Mouse (Mus musculus): ENCODE data around the gene Klf12. TPM values are rescaled to one million over a fixed set of nuclear protein-coding genes. Genes with fewer than 3 reads are reported as not detected.

Klf12 gene
- polyA plus RNA-seq, 1 experiment = not detected

GRCm38 (mm10) chr14:100079620-100080019 lies 204.9 kb downstream of the Klf12 start:
- Histone ChIP-seq H3K27ac (ENCODE audit: control insufficient read depth, insufficient read depth, low read depth, low read length, poor library complexity) (no peak overlapping the region), H3K4me1 (ENCODE audit: control insufficient read depth, insufficient read depth, low read length) (no peaks in the 10 kb centered on the region), H3K4me3 (replicated peaks; ENCODE audit: control insufficient read depth, low read depth, low read length) (no peak overlapping the region)
- WGBS = 7% methylated on average over 4 of the region's 4 CpGs
- TF ChIP-seq POLR2A (IDR thresholded peaks at IDR 0.05; ENCODE audit: borderline replicate concordance, control insufficient read depth, low read depth, low read length) = no peak
- TF ChIP-seq CTCF (IDR thresholded peaks at IDR 0.05; ENCODE audit: control insufficient read depth, insufficient read depth, low read length) = no peak

- Histone ChIP-seq H3K4me1 (ENCODE audit: control insufficient read depth, insufficient read depth, low read length) (no peaks in the 10 kb centered on the region), H3K4me3 (replicated peaks; ENCODE audit: control insufficient read depth, low read depth, low read length) (no peak overlapping the region), H3K27ac (ENCODE audit: control insufficient read depth, insufficient read depth, low read depth, low read length, poor library complexity) (no peak overlapping the region)
- 87% methylated on average over 12 of the region's 12 CpGs for whole genome bisulfite sequencing
- TF ChIP-seq CTCF (IDR thresholded peaks at IDR 0.05; ENCODE audit: control insufficient read depth, insufficient read depth, low read length) (no peak), POLR2A (IDR thresholded peaks at IDR 0.05; ENCODE audit: borderline replicate concordance, control insufficient read depth, low read depth, low read length) (no peak)
These were observed 211.9 kb downstream of the Klf12 start for GRCm38 (mm10) chr14:100072431-100073195.

- Histone ChIP-seq H3K27ac (ENCODE audit: control insufficient read depth, insufficient read depth, low read depth, low read length, poor library complexity) (no peak overlapping the region), H3K4me1 (ENCODE audit: control insufficient read depth, insufficient read depth, low read length) (no peaks in the 10 kb centered on the region), H3K4me3 (replicated peaks; ENCODE audit: control insufficient read depth, low read depth, low read length) (no peak overlapping the region)
- 69% methylated on average over 2 of the region's 2 CpGs for WGBS
- TF ChIP-seq POLR2A (IDR thresholded peaks at IDR 0.05; ENCODE audit: borderline replicate concordance, control insufficient read depth, low read depth, low read length) = no peak
- TF ChIP-seq CTCF (IDR thresholded peaks at IDR 0.05; ENCODE audit: control insufficient read depth, insufficient read depth, low read length) = no peak
These were observed 214.9 kb downstream of the Klf12 start for GRCm38 (mm10) chr14:100069543-100070090.

- no peak overlapping the region for H3K4me3 ChIP-seq (replicated peaks; ENCODE audit: control insufficient read depth, low read depth, low read length)
- no peak for TF ChIP-seq CTCF (IDR thresholded peaks at IDR 0.05; ENCODE audit: control insufficient read depth, insufficient read depth, low read length)
- TF ChIP-seq POLR2A (IDR thresholded peaks at IDR 0.05; ENCODE audit: borderline replicate concordance, control insufficient read depth, low read depth, low read length) = no peak
- WGBS = 74% methylated on average over 5 of the region's 5 CpGs
These were observed 215.8 kb downstream of the Klf12 start for GRCm38 (mm10) chr14:100068715-100069114.

GRCm38 (mm10) chr14:100062516-100062915 lies 222.0 kb downstream of the Klf12 start:
- TF ChIP-seq POLR2A (IDR thresholded peaks at IDR 0.05; ENCODE audit: borderline replicate concordance, control insufficient read depth, low read depth, low read length) = no peak
- no peak for TF ChIP-seq CTCF (IDR thresholded peaks at IDR 0.05; ENCODE audit: control insufficient read depth, insufficient read depth, low read length)
- no peak overlapping the region for H3K4me3 ChIP-seq (replicated peaks; ENCODE audit: control insufficient read depth, low read depth, low read length)
- WGBS = 82% methylated on average over 1 of the region's 1 CpGs
- H3K27ac ChIP-seq (ENCODE audit: control insufficient read depth, insufficient read depth, low read depth, low read length, poor library complexity) = no peak overlapping the region
- H3K4me1 ChIP-seq (ENCODE audit: control insufficient read depth, insufficient read depth, low read length) = no peaks in the 10 kb centered on the region

More at GRCm38 (mm10) chr14:100068715-100069114, 215.8 kb downstream of the Klf12 start:
- no peaks in the 10 kb centered on the region for H3K4me1 ChIP-seq (ENCODE audit: control insufficient read depth, insufficient read depth, low read length)
- no peak overlapping the region for H3K27ac ChIP-seq (ENCODE audit: control insufficient read depth, insufficient read depth, low read depth, low read length, poor library complexity)

- H3K27ac ChIP-seq (ENCODE audit: control insufficient read depth, insufficient read depth, low read depth, low read length, poor library complexity) = no peak overlapping the region
- TF ChIP-seq POLR2A (IDR thresholded peaks at IDR 0.05; ENCODE audit: borderline replicate concordance, control insufficient read depth, low read depth, low read length) (no peak), CTCF (IDR thresholded peaks at IDR 0.05; ENCODE audit: control insufficient read depth, insufficient read depth, low read length) (no peak)
- no peaks in the 10 kb centered on the region for H3K4me1 ChIP-seq (ENCODE audit: control insufficient read depth, insufficient read depth, low read length)
- no peak overlapping the region for H3K4me3 ChIP-seq (replicated peaks; ENCODE audit: control insufficient read depth, low read depth, low read length)
- WGBS = 28% methylated on average over 2 of the region's 2 CpGs
These were observed 230.3 kb downstream of the Klf12 start for GRCm38 (mm10) chr14:100054150-100054549.

GRCm38 (mm10) chr14:100053456-100053855 lies 231.0 kb downstream of the Klf12 start:
- H3K4me3 ChIP-seq (replicated peaks; ENCODE audit: control insufficient read depth, low read depth, low read length) = no peak overlapping the region
- no peaks in the 10 kb centered on the region for H3K4me1 ChIP-seq (ENCODE audit: control insufficient read depth, insufficient read depth, low read length)
- TF ChIP-seq POLR2A (IDR thresholded peaks at IDR 0.05; ENCODE audit: borderline replicate concordance, control insufficient read depth, low read depth, low read length) (no peak), CTCF (IDR thresholded peaks at IDR 0.05; ENCODE audit: control insufficient read depth, insufficient read depth, low read length) (no peak)
- H3K27ac ChIP-seq (ENCODE audit: control insufficient read depth, insufficient read depth, low read depth, low read length, poor library complexity) = no peak overlapping the region
- WGBS = 81% methylated on average over 4 of the region's 4 CpGs

- Histone ChIP-seq H3K4me3 (replicated peaks; ENCODE audit: control insufficient read depth, low read depth, low read length) (no peak overlapping the region), H3K27ac (ENCODE audit: control insufficient read depth, insufficient read depth, low read depth, low read length, poor library complexity) (no peak overlapping the region), H3K4me1 (ENCODE audit: control insufficient read depth, insufficient read depth, low read length) (no peaks in the 10 kb centered on the region)
- 73% methylated on average over 2 of the region's 2 CpGs for WGBS
- TF ChIP-seq CTCF (IDR thresholded peaks at IDR 0.05; ENCODE audit: control insufficient read depth, insufficient read depth, low read length) (no peak), POLR2A (IDR thresholded peaks at IDR 0.05; ENCODE audit: borderline replicate concordance, control insufficient read depth, low read depth, low read length) (no peak)
These were observed 231.6 kb downstream of the Klf12 start for GRCm38 (mm10) chr14:100052876-100053275.
